Mouse (Mus musculus) liver, adult 2 months (tissue): ENCODE data around the gene Sertad4. TPM values are rescaled to one million over a fixed set of nuclear protein-coding genes. Genes with fewer than 3 reads are reported as not detected.
A peak's percentile ranks its signal among the peaks of the same experiment; 100 is the strongest.

Source experiments
- DNase-seq: peaks from one replicate; pipeline ENCODE4 v3.0.0-alpha.2; 2011; ENCODE audit warnings: low read depth, low spot score; ENCODE audit errors: extremely low read depth
- H3K27ac ChIP-seq: fragments of 200-500 bp; replicated peaks from 2 replicates; pipeline ENCODE4 v1.5.1; 2012; ENCODE audit warnings: low read depth, mild to moderate bottlenecking, control low read depth, inconsistent platforms, low read length; ENCODE audit not compliant: insufficient read depth
- H3K27me3 ChIP-seq: fragments of 200-500 bp; 2 replicates; pipeline ENCODE4 v1.6.1; 2012; ENCODE audit warnings: mild to moderate bottlenecking, moderate library complexity, low read length, inconsistent platforms; ENCODE audit not compliant: control insufficient read depth, insufficient read depth
- H3K36me3 ChIP-seq: fragments of 200-500 bp; 2 replicates; pipeline ENCODE4 v1.6.1; 2012; ENCODE audit warnings: low read length, inconsistent platforms; ENCODE audit not compliant: control insufficient read depth, insufficient read depth
- H3K4me1 ChIP-seq: fragments of 200-500 bp; 2 replicates; pipeline ENCODE4 v1.6.1; 2011; ENCODE audit warnings: low read length; ENCODE audit not compliant: control insufficient read depth, insufficient read depth
- H3K4me3 ChIP-seq: fragments of 200-500 bp; 2 replicates; pipeline ENCODE4 v1.5.1; 2011; ENCODE audit warnings: low read depth, mild to moderate bottlenecking, control low read depth, low read length, moderate library complexity; ENCODE audit not compliant: insufficient read depth
- H3K79me2 ChIP-seq: fragments of 200-500 bp; 2 replicates; pipeline ENCODE4 v1.6.1; 2012; ENCODE audit warnings: inconsistent platforms, mild to moderate bottlenecking, low read length, moderate library complexity; ENCODE audit not compliant: control insufficient read depth, insufficient read depth
- H3K9ac ChIP-seq: fragments of 200-500 bp; 2 replicates; pipeline ENCODE4 v1.6.1; 2012; ENCODE audit warnings: low read depth, mild to moderate bottlenecking, control low read depth, inconsistent platforms, low read length
- CTCF ChIP-seq: fragments of 200-500 bp; IDR thresholded peaks from 2 replicates; pipeline ENCODE4 v1.5.1; 2011; ENCODE audit warnings: low read depth, low read length, control low read depth
- POLR2A ChIP-seq: fragments of 200-500 bp; IDR thresholded peaks from 2 replicates; pipeline ENCODE4 v1.6.1; 2011; ENCODE audit warnings: low read length, control low read depth; ENCODE audit not compliant: insufficient read depth; ENCODE audit errors: extremely low read depth
- WGBS: fragments of 180-500 bp; shearing (Covaris S2); methylation state at CpG from one replicate; pipeline ENCODE4 v1.1.7; 2018; 5-methylcytosine and 5-hydroxymethylcytosine counted together
- polyA plus RNA-seq: library from polyadenylated mRNA; depleted of rRNA; stranded (reverse); fragments of >200 nt; gene quantifications from 2 replicates; pipeline ENCODE4 v1.2.3, GENCODE M21; 2012; rRNA removed
- total RNA-seq: library from RNA; depleted of rRNA; stranded (reverse); fragments of >200 nt; gene quantifications from 2 replicates; pipeline ENCODE4 v1.2.3, GENCODE M21; 2014; rRNA removed

Sertad4 gene
- total RNA-seq: 0.07 TPM in 1 of 2 replicates, not detected in the other
- polyA plus RNA-seq: 0.06 and 0.07 TPM in 2 replicates

DNA sequence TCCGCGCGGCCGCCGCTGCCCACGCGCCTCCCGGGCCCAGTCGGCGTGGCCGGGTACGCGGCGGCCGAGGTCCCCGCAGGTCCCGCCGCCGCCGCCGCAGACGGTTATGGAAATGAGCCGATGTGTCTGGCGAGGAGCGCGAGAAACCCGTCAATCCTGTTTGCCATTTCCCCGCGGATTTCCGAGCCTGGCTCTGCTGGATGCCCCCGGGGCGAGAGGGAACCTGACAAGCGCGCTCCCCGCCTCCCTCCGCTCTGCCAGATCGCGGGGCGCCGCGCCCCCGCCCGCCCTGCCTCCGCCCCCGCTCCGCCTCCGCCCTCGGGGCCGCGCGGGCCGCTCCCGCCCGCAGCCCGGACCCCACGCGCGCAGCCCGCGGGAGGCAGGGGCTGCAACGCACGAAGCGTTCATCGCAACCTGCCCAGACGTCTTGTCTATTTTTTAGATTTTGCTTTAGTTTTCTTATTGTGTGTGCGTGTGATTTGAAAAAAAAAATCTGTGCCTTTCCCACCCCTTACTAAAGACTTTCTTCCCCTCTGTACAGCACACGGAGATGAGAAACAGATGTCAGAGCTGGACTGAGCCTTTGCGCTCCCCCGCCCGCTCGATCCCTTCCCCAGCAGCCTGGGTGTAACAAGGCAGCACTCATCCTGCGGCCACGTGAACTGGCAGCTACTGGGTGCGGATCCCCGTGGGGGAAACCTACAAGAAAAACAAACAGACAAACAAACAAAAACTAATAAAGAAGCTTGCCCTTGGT lies at the start of gene Sertad4:
TSS of gene Sertad4 (minus strand) at position 283 of the 757 bp plus-strand sequence.
- no peak for DNase-seq
- Histone ChIP-seq H3K79me2 (no peaks in the 10 kb centered on the region), H3K27ac (no peak within 1 kb of the TSS), H3K9ac (peak within 1 kb of the TSS; percentile 47; the same call in 1 of the 2 replicates), H3K4me1 (no peaks in the 10 kb centered on the region), H3K36me3 (no peaks in the 10 kb centered on the region), H3K4me3 (peak within 1 kb of the TSS; percentile 37; the same call in 1 of the 2 replicates), H3K27me3 (peaks cover 9% of the 10 kb centered on the region)
- 3% methylated on average over 49 of the region's 75 CpGs for WGBS
- TF ChIP-seq POLR2A: no peak
- TF ChIP-seq CTCF: no peak

DNA sequence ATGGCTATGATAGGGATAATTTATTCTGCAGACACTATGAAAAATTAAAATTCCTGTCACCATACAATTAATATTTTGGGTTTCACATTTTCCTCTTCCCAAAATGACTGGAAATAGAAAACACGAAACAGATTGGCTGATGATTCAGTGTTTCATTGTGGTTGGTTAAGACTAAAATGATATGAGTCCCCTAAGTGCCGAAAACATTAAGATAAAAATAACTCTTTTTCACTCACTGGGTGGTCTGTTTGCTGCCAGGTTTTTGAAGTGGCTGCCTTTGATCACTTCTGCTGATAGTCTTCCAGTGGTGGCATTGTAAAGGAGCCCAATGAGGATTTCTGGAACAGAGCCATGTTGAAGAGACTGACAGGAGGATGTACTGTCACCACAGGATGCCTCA lies 46.0 kb upstream of the Sertad4 start:
- no peak for TF ChIP-seq POLR2A
- TF ChIP-seq CTCF: no peak
- H3K36me3 ChIP-seq: no peaks in the 10 kb centered on the region
- H3K4me3 ChIP-seq: no peak overlapping the region
- H3K27me3 ChIP-seq: no peaks in the 10 kb centered on the region
- no peak for DNase-seq
- WGBS: 89% methylated on average over 2 of the region's 2 CpGs
- H3K4me1 ChIP-seq: no peaks in the 10 kb centered on the region
- H3K9ac ChIP-seq: no peak overlapping the region
- no peaks in the 10 kb centered on the region for H3K79me2 ChIP-seq
- no peak overlapping the region for H3K27ac ChIP-seq

DNA sequence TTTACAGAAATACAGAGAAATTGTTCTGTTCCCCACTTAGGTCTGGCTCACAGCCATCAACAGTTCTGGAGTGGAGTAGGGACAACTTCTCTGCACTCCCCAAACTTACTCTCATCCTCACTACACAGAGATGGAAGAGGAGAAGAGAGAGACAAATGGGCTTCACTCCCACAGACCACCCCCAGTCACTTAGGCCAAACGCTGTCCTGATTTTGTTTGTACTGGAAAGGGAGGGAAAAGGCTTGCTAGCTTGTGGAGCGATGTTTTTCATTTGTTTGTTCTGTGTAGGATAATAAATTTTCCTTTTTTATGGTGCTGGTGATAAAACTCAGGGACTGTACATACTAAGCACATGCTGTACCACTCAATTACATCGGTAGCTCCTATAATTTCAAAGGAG lies 45.4 kb upstream of the Sertad4 start:
- Histone ChIP-seq H3K4me1 (no peaks in the 10 kb centered on the region), H3K79me2 (no peaks in the 10 kb centered on the region), H3K9ac (no peak overlapping the region), H3K27ac (no peak overlapping the region), H3K36me3 (no peaks in the 10 kb centered on the region), H3K27me3 (no peaks in the 10 kb centered on the region), H3K4me3 (no peak overlapping the region)
- TF ChIP-seq POLR2A (no peak), CTCF (no peak)
- WGBS: 78% methylated on average over 3 of the region's 3 CpGs
- DNase-seq: no peak

DNA sequence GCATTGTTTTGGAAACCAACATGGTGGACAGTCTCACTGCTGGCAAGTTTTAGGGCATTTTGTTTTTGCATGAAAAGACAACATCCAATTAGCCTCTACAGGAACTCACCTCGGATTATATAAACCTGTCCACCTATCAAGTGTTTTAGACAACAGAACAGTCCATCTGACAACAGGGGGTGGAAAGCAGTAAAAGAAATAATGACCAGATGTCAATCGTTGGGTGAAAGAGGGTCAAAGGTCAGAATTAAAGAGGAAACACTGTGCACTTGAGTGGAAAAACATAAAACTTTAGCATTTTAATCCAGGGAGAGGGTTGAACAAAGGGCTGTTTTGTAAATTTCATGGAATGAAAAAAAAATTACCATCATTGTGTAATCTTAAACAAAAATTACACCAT lies 43.2 kb upstream of the Sertad4 start:
- H3K4me1 ChIP-seq: no peaks in the 10 kb centered on the region

DNA sequence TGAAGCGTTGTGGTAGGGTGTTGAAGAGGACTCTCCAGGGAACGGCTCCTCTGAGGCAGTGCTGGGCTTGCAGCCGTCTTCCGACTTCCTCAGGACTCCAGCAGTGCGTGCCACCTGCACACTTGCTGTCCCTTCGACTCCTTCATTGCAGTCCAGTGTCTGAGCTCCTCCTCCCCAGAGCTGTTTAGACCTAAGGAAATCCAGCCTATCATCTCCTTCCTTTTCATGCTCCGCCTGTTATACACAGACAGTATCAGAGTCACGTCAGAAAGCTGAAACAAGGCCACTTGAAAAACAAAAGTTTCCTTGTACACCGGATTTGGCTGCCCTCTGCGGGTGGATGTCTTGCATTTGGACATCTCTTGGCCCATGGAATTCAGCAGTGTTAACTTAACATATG lies 41.7 kb upstream of the Sertad4 start:
- no peak for DNase-seq
- WGBS: 77% methylated on average over 10 of the region's 10 CpGs
- no peak overlapping the region for H3K9ac ChIP-seq

More for the DNA sequence above, 43.2 kb upstream of the Sertad4 start:
- 62% methylated on average over 2 of the region's 2 CpGs for WGBS
- Histone ChIP-seq H3K79me2 (no peaks in the 10 kb centered on the region), H3K27ac (no peak overlapping the region), H3K9ac (no peak overlapping the region), H3K36me3 (no peaks in the 10 kb centered on the region), H3K4me3 (no peak overlapping the region), H3K27me3 (no peaks in the 10 kb centered on the region)
- no peak for DNase-seq
- TF ChIP-seq CTCF: no peak
- TF ChIP-seq POLR2A: no peak

DNA sequence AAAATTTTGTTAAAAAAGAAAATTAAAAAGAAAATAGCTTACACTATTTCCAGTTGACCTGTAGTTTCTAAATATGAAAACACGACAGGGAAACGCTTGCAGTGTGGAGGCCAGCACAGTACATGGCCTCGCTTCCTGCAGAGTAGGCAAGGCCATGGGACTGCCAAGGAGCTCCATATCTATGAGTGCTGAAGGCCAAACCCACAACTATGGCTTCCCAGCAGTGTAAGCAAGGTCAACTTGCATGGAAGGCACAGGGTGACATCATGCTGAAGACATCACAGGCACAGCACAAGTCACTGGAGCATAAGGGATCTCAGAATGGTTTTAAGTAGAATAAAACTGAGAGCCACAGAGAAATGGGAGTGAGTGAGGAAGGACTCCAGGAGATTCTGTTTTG lies 40.5 kb upstream of the Sertad4 start:
- Histone ChIP-seq H3K27me3 (no peaks in the 10 kb centered on the region), H3K4me1 (no peaks in the 10 kb centered on the region), H3K9ac (no peak overlapping the region), H3K36me3 (no peaks in the 10 kb centered on the region), H3K27ac (no peak overlapping the region), H3K79me2 (no peaks in the 10 kb centered on the region), H3K4me3 (no peak overlapping the region)
- WGBS: 81% methylated on average over 3 of the region's 3 CpGs
- no peak for DNase-seq
- TF ChIP-seq CTCF (no peak), POLR2A (no peak)

More for the DNA sequence above, 41.7 kb upstream of the Sertad4 start:
- Histone ChIP-seq H3K4me1 (no peaks in the 10 kb centered on the region), H3K79me2 (no peaks in the 10 kb centered on the region), H3K27me3 (no peaks in the 10 kb centered on the region), H3K4me3 (no peak overlapping the region), H3K36me3 (no peaks in the 10 kb centered on the region), H3K27ac (no peak overlapping the region)
- no peak for TF ChIP-seq POLR2A
- no peak for TF ChIP-seq CTCF
